Mouse (Mus musculus): ENCODE results near the gene Cfap99. TPM values are rescaled to one million over a fixed set of nuclear protein-coding genes. Genes with fewer than 3 reads are reported as not detected.
A peak's percentile ranks its signal among the peaks of the same experiment; 100 is the strongest.

Cfap99 gene
- polyA plus RNA-seq (2015; fragmentation: Nextera tagmentation; extraction: Ambion mirVana) = not detected in 2 replicates

DNA sequence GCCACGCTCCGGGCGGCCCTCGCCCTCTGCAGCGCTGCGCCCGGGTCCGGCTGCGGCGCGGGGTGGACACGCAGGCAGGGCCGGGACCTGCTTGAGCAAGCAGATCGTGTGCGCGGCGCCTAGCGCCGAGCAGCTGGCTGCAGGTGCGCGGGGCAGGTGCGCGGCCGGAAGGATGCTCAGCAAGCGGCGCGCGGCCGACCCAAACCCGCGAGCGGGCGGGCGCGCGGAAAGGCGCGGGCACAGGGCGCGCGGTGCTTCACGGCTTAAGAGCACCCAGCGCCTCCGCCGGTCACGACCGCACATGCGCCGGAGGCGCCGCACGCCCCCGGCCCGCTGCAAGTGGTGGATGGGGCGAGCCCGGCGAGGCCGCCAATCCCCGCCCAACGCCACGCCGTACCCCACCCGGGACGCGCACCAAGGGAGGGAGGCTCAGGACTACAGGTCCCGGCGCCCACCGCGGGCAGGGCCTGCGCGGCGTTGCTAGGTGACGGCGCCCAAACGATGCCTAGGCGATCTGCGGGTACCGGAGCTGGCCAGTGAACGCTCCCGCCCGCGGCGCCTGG, at the start of gene Cfap99, which contains the start of gene Zfyve28:
Gene Cfap99, plus strand, starts transcription at position 447 of the 563 bp plus-strand sequence.
Gene Zfyve28, minus strand, starts transcription at position 296 of the 563 bp plus-strand sequence.
- peak; percentile 75 for ATAC-seq (ENCODE audit: extremely low read depth, insufficient number of reproducible peaks, low FRiP score, low TSS enrichment)
- H3K9me3 ChIP-seq = no peaks in the 10 kb centered on the region
- peaks cover 25% of the 10 kb centered on the region for H3K4me1 ChIP-seq
- under 1% methylated on average over 69 of the region's 83 CpGs for WGBS
- H3K4me3 ChIP-seq = peak within 1 kb of the TSS; percentile 74
- H3K4me2 ChIP-seq = peak within 1 kb of the TSS; percentile 98
- no peak within 1 kb of the TSS for H3K27ac ChIP-seq (replicated peaks)
- H3K9ac ChIP-seq = peak within 1 kb of the TSS; percentile 72
- no peaks in the 10 kb centered on the region for H3K36me3 ChIP-seq
- H3K27me3 ChIP-seq (replicated peaks) = peaks cover 88% of the 10 kb centered on the region

DNA sequence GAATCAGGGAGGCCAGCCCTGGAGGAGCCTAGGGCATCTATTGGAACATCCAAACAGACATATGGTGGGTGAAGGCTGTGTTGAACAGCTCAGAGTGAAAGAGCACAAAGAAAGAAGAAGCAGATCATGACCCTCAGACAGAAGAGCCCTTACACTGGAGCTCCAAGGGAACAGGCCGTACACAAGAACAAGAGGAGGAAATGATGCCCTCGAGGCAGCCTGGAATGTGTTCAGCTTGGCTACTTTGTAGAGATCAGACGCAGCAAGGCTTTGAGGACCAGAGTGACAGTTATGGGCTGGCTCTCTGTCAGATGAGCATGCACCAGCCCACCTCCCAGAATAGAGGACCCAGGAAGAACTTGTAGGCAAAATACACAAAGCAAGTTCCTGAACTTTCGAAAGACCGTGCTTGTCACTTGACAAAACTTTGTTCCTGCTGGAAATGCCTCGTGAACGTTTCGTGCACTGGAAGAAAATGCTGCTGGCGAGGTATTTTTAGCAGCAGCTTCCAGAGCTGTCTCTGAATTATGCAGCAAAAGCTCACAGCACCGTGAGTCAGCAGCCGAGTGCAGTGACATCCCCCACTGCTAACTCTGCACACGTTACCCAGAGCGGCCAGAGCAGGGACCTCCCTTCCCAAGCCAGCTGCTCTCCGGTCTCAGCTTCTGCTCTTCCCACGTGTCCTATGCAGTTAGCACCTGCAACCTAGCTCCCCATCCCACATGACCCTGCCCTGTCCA, 46.0 kb upstream of the Cfap99 start:
- 9% methylated on average over 15 of the region's 15 CpGs for WGBS
- Histone ChIP-seq H3K36me3 (no peaks in the 10 kb centered on the region), H3K4me1 (peaks cover 22% of the 10 kb centered on the region), H3K9me3 (no peaks in the 10 kb centered on the region), H3K27me3 (replicated peaks) (peaks cover 8% of the 10 kb centered on the region), H3K4me2 (peak overlapping the region; percentile 51), H3K4me3 (no peak overlapping the region), H3K9ac (peak overlapping the region; percentile 34; the same call in 1 of the 2 replicates), H3K27ac (replicated peaks) (peak overlapping the region; percentile 65)
- ATAC-seq (ENCODE audit: extremely low read depth, insufficient number of reproducible peaks, low FRiP score, low TSS enrichment) = no peak

DNA sequence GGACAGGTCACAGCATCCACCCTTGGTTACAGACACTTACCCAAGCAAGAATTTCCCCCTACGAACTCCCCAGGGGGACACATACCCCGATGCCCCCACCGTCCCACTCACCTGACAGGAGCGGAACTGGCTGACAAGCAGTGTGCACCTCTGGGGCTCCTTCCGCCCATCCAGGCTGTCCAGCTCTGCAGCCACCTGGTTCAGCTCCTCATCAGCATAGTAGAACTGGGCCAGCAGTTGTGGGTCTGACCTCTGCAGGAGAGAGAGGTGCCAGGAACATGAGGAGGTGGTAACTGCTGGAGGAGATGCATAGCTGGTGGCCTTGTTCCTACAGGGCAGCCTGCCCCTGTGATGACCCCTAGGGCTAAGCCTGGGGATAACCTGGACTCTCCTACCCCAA, 45.3 kb upstream of the Cfap99 start:
- Histone ChIP-seq H3K4me3 (no peak overlapping the region), H3K4me1 (peaks cover 22% of the 10 kb centered on the region), H3K27ac (replicated peaks) (peak overlapping the region; percentile 26; the same call in 1 of the 2 replicates), H3K4me2 (peak overlapping the region; percentile 51), H3K9me3 (no peaks in the 10 kb centered on the region), H3K9ac (peak overlapping the region; percentile 12; the same call in 1 of the 2 replicates), H3K36me3 (no peaks in the 10 kb centered on the region), H3K27me3 (replicated peaks) (peaks cover 1% of the 10 kb centered on the region)
- whole genome bisulfite sequencing = 87% methylated on average over 5 of the region's 5 CpGs
- no peak for ATAC-seq (ENCODE audit: extremely low read depth, insufficient number of reproducible peaks, low FRiP score, low TSS enrichment)

DNA sequence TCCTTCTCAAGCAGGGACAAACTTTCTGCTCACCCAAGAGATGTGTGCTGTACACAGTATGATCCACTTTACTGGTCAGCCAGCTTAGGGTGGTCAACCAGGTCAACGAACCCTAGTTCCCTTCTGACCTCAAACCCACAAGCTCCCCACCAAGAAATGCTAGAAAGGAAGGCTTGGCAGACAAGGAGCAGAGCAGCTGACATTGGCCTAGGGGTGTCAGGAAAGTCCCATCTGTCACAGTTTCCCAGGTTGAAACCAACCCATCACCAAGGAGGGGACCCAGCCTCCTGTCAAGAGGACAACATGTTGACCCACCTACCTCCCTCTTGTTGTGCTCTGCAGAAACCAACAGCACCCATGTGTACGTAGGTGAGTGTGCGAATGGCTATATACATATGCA, 42.0 kb upstream of the Cfap99 start:
- no peaks in the 10 kb centered on the region for H3K9me3 ChIP-seq
- H3K36me3 ChIP-seq = no peaks in the 10 kb centered on the region
- H3K4me3 ChIP-seq = no peak overlapping the region
- peaks cover 7% of the 10 kb centered on the region for H3K27me3 ChIP-seq (replicated peaks)
- no peak overlapping the region for H3K9ac ChIP-seq
- H3K27ac ChIP-seq (replicated peaks) = no peak overlapping the region
- no peak for ATAC-seq (ENCODE audit: extremely low read depth, insufficient number of reproducible peaks, low FRiP score, low TSS enrichment)
- WGBS = 94% methylated on average over 3 of the region's 3 CpGs
- peaks cover 27% of the 10 kb centered on the region for H3K4me1 ChIP-seq
- no peak overlapping the region for H3K4me2 ChIP-seq

DNA sequence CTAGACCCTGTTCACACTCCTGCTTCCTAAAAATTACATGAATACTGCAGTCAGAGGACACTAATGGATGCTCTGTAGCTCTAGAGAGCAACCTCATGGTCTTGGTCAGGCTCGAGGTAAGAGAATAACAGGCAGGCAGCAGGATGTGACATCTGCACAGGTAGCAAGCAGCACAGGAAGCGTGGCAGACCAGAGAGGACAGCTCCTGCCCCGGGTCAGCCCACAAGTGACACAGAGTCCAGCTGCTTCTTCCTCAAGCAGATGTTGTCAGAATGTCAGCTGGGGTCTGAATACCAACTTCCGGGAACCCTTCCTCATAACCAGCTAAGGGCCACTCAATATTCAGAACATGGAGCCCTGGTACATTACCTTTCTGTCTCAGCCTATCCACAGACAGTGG, 39.3 kb upstream of the Cfap99 start:
- H3K9me3 ChIP-seq = no peaks in the 10 kb centered on the region
- no peak overlapping the region for H3K4me2 ChIP-seq
- WGBS = 73% methylated on average over 4 of the region's 4 CpGs
- ATAC-seq (ENCODE audit: extremely low read depth, insufficient number of reproducible peaks, low FRiP score, low TSS enrichment) = no peak
- H3K4me3 ChIP-seq = no peak overlapping the region
- peaks cover 25% of the 10 kb centered on the region for H3K4me1 ChIP-seq
- H3K27me3 ChIP-seq (replicated peaks) = peaks cover 7% of the 10 kb centered on the region; the same call in 1 of the 2 replicates
- H3K9ac ChIP-seq = no peak overlapping the region
- H3K27ac ChIP-seq (replicated peaks) = no peak overlapping the region
- no peaks in the 10 kb centered on the region for H3K36me3 ChIP-seq

DNA sequence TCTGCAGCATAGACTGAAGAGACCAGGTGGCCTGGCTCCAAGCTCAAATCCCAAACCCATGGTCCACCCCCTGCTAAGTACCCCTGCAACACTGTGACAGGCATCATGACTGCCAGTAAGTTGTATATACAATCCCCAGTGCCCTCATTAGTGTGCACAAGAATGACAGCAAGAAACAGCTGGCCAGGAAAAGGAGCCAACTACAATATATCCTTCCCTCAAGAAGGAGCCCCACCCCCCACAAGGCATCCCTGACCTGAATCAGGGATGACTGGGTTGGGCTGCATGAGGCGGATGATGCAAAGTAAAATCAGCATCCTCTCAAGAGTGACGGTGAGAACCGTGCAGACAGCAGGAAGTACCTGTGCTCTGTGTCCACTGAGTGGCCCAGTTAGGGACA, 38.3 kb upstream of the Cfap99 start:
- no peak overlapping the region for H3K27ac ChIP-seq (replicated peaks)
- H3K9me3 ChIP-seq = no peaks in the 10 kb centered on the region
- H3K4me3 ChIP-seq = no peak overlapping the region
- ATAC-seq (ENCODE audit: extremely low read depth, insufficient number of reproducible peaks, low FRiP score, low TSS enrichment) = no peak
- H3K4me2 ChIP-seq = no peak overlapping the region
- peaks cover 25% of the 10 kb centered on the region for H3K4me1 ChIP-seq
- 59% methylated on average over 3 of the region's 3 CpGs for WGBS
- H3K9ac ChIP-seq = no peak overlapping the region
- H3K27me3 ChIP-seq (replicated peaks) = peaks cover 9% of the 10 kb centered on the region; the same call in 1 of the 2 replicates
- no peaks in the 10 kb centered on the region for H3K36me3 ChIP-seq

DNA sequence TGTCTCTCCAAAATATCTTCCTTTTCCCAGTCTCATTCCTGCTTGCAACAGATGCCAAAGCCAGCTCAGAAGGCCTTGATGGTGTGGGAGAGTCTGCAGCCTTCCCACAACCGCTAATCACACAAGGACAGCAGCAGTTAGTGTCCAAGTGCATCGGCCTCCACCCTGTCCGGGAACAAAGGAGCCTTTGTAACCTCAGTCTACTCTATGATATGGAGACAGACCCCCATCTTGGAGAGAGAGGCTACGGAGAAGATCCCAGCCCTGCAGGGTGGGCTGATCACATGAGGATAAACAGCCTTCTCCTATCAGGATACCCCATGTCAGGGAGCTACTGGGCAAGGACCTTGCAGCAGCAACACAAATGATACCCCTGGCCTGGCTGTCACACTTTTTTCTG, 36.6 kb upstream of the Cfap99 start:
- Histone ChIP-seq H3K4me1 (peaks cover 25% of the 10 kb centered on the region), H3K27ac (replicated peaks) (no peak overlapping the region), H3K4me3 (no peak overlapping the region), H3K9me3 (no peaks in the 10 kb centered on the region), H3K4me2 (no peak overlapping the region), H3K9ac (0 out of 2 replicates have a peak overlapping the region, but pooled peaks have one; percentile 11), H3K36me3 (no peaks in the 10 kb centered on the region), H3K27me3 (replicated peaks) (peaks cover 12% of the 10 kb centered on the region; the same call in 1 of the 2 replicates)
- no peak for ATAC-seq (ENCODE audit: extremely low read depth, insufficient number of reproducible peaks, low FRiP score, low TSS enrichment)
- WGBS = 56% methylated on average over 4 of the region's 4 CpGs

DNA sequence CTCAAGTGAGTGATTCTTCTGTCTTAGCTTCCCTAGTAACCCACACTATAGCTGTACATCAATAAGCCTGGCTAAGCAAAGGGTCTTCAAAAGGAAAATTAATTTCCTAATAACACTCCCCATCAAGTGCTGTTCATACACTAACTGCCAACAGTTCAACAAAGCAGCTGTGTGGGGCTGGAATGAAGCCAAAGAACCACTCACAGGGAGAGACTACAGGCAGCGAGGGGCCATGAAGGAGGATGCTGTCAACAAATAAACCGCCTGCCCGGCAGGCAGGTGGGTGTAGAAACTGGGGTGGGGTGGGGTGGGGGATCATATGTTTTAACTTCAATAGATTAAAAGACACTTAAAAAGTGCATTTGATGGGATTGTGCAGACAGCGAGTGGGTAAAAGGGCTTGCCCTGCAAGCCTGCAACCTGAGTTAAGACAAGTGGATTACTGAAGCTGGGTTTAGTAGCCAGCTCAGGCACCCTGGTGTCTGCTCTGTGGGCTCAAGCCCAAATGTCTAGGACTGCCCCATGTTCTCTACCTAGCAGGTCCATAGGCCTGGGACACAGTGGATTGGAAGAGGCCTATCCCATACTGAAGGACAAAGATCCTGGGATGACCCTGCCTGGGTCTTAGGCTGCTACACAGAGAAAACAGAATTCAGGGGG, 36.0 kb upstream of the Cfap99 start:
- no peak for ATAC-seq (ENCODE audit: extremely low read depth, insufficient number of reproducible peaks, low FRiP score, low TSS enrichment)
- no peak overlapping the region; the same call in 1 of the 2 replicates for H3K27ac ChIP-seq (replicated peaks)
- H3K9me3 ChIP-seq = no peaks in the 10 kb centered on the region
- 23% methylated on average over 4 of the region's 4 CpGs for WGBS
- no peak overlapping the region for H3K4me3 ChIP-seq
- no peaks in the 10 kb centered on the region for H3K36me3 ChIP-seq
- H3K27me3 ChIP-seq (replicated peaks) = peaks cover 16% of the 10 kb centered on the region; the same call in 1 of the 2 replicates
- H3K9ac ChIP-seq = no peak overlapping the region; the same call in 1 of the 2 replicates
- peaks cover 25% of the 10 kb centered on the region for H3K4me1 ChIP-seq
- H3K4me2 ChIP-seq = peak overlapping the region; percentile 22; the same call in 1 of the 2 replicates

DNA sequence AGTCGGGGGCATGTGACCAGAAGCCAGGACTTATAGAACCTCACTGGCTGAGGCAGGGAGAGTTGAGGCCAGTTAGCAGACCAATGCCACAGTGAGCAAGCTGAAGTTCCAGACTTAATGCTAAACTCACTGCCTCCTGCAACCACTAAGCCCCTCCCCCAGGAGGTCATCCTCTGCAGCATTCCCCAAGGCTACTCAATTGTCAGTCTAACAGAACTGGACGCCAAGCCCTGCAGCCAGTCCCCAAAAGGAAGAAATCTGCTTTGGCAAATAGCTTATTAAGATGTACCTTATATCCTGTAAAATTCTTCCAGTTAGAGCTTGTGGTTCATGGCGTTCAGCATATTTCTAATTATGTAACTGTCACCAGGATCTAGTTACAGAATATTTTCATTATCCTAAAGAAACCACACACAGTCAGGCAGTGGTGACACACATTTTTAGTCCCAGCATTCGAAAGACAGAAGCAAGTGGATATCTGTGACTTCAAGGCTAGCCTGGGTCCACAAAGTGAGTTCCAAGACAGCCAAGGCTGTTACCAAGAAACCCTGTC, 35.4 kb upstream of the Cfap99 start:
- WGBS = 58% methylated on average over 4 of the region's 4 CpGs

DNA sequence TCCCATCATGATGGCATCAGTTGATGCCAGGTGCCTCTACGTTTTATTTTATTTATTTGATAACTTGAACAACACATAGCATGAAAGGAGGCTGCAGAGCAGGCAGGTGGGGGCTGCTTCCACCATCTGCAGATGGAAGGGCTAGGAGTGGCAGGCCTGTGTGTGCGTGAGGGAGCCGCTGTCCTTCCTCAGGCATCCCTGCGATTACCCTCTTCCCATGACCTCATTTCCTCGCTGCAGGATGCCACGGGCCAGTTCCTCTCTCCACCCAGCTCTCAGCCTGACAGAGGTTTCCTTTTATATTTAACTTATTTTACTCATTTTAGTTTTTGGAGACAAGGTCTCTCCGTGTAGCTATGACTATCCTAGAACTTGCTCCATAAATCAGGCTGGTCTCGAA, 34.1 kb upstream of the Cfap99 start:
- no peak for ATAC-seq (ENCODE audit: extremely low read depth, insufficient number of reproducible peaks, low FRiP score, low TSS enrichment)
- Histone ChIP-seq H3K4me2 (no peak overlapping the region), H3K9me3 (no peaks in the 10 kb centered on the region), H3K9ac (no peak overlapping the region), H3K27me3 (replicated peaks) (peaks cover 16% of the 10 kb centered on the region; the same call in 1 of the 2 replicates), H3K4me3 (no peak overlapping the region), H3K36me3 (no peaks in the 10 kb centered on the region), H3K4me1 (peaks cover 25% of the 10 kb centered on the region), H3K27ac (replicated peaks) (no peak overlapping the region)
- 56% methylated on average over 8 of the region's 8 CpGs for WGBS

More for the DNA sequence above, 35.4 kb upstream of the Cfap99 start:
- H3K27me3 ChIP-seq (replicated peaks) = peaks cover 16% of the 10 kb centered on the region; the same call in 1 of the 2 replicates
- H3K36me3 ChIP-seq = no peaks in the 10 kb centered on the region
- no peak overlapping the region for H3K4me2 ChIP-seq
- no peak overlapping the region for H3K9ac ChIP-seq
- H3K27ac ChIP-seq (replicated peaks) = no peak overlapping the region
- peaks cover 25% of the 10 kb centered on the region for H3K4me1 ChIP-seq
- H3K4me3 ChIP-seq = no peak overlapping the region
- H3K9me3 ChIP-seq = no peaks in the 10 kb centered on the region
- ATAC-seq (ENCODE audit: extremely low read depth, insufficient number of reproducible peaks, low FRiP score, low TSS enrichment) = no peak

DNA sequence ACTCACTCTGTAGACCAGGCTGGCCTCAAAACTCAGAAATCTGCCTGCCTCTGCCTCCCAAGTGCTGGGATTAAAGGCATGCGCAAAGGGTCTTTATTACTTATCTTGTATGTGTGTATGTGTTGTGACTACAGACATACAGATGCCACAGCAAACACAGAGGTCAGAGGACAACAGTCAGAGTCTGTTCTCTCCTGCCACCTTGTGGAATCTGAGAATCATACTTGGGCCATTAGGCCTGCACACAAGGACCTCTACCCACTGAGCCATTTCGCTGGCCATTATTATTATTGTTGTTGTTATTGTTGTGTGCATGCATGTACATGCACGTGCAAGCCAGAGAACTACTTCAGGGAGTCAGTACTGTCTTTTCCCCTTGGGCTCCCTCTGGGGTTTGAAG, 33.2 kb upstream of the Cfap99 start:
- WGBS = 75% methylated on average over 3 of the region's 3 CpGs
- Histone ChIP-seq H3K4me1 (peaks cover 25% of the 10 kb centered on the region), H3K27me3 (replicated peaks) (peaks cover 15% of the 10 kb centered on the region; the same call in 1 of the 2 replicates), H3K4me2 (no peak overlapping the region), H3K9ac (no peak overlapping the region), H3K9me3 (no peaks in the 10 kb centered on the region), H3K4me3 (no peak overlapping the region), H3K36me3 (no peaks in the 10 kb centered on the region), H3K27ac (replicated peaks) (no peak overlapping the region)
- ATAC-seq (ENCODE audit: extremely low read depth, insufficient number of reproducible peaks, low FRiP score, low TSS enrichment) = no peak

All from heart, embryonic 13.5 days (tissue).